Mouse (Mus musculus) neural tube, embryonic 11.5 days (tissue): Measurements from ENCODE around the gene Pim3. TPM values are rescaled to one million over a fixed set of nuclear protein-coding genes. Genes with fewer than 3 reads are reported as not detected.

Experiments used
- polyA plus RNA-seq: library from polyadenylated mRNA; unstranded; fragments of >200 nt; fragmentation: Nextera tagmentation; extraction: Ambion mirVana; gene quantifications from 2 replicates; pipeline ENCODE4 v1.2.1, GENCODE M21; 2014

Pim3 gene
- polyA plus RNA-seq, 1 experiment from 2014 or later, result 42.3 TPM

Other genes with a start within 250 kb of the Pim3 start
- gene Brd1, start 128.0 kb upstream of the Pim3 start, polyA plus RNA-seq, result 23.4 and 25.9 TPM in 2 replicates
- gene Zbed4, start 110.5 kb upstream of the Pim3 start, polyA plus RNA-seq, result 46.1 and 48.6 TPM in 2 replicates
- gene Alg12, start 42.9 kb upstream of the Pim3 start, polyA plus RNA-seq, result 10.2 and 13.3 TPM in 2 replicates
- 83.2 and 96.4 TPM in 2 replicates for gene Creld2, start 42.5 kb upstream of the Pim3 start, polyA plus RNA-seq
- gene Ttll8, start 92.2 kb downstream of the Pim3 start, polyA plus RNA-seq, result not detected in 2 replicates
- 0.85 and 1.4 TPM in 2 replicates for gene Mlc1, start 116.8 kb downstream of the Pim3 start, polyA plus RNA-seq
- not detected in 2 replicates for gene Mov10l1, start 120.7 kb downstream of the Pim3 start, polyA plus RNA-seq
- gene Panx2, start 197.5 kb downstream of the Pim3 start, polyA plus RNA-seq, result 0.45 and 0.88 TPM in 2 replicates
- 48.7 and 53.3 TPM in 2 replicates for gene Trabd, start 212.9 kb downstream of the Pim3 start, polyA plus RNA-seq
- 23.0 TPM in 2 replicates for gene Selenoo, start 226.9 kb downstream of the Pim3 start, polyA plus RNA-seq